Mouse (Mus musculus): Measurements from ENCODE around the gene Abcc10. TPM values are rescaled to one million over a fixed set of nuclear protein-coding genes. Genes with fewer than 3 reads are reported as not detected.

The Abcc10 gene
- total RNA-seq, 1 experiment from 2014 or later = 14.5 TPM

GRCm38 (mm10) chr17:46285407-46285806 is 42.7 kb downstream of the Abcc10 start:
- no peak for DNase-seq

- DNase-seq = no peak
Measured at GRCm38 (mm10) chr17:46284653-46285052, 43.5 kb downstream of the Abcc10 start.

- no peak for DNase-seq
Measured at GRCm38 (mm10) chr17:46283911-46284310, 44.2 kb downstream of the Abcc10 start.

GRCm38 (mm10) chr17:46283140-46283539 is 45.0 kb downstream of the Abcc10 start:
- no peak for DNase-seq

- DNase-seq = peak; percentile 92
Measured at GRCm38 (mm10) chr17:46282483-46283123, 45.5 kb downstream of the Abcc10 start, which contains the start of gene Tjap1. TSS of gene Tjap1 (minus strand) at chr17:46283026.

GRCm38 (mm10) chr17:46278011-46278765 is 50.0 kb downstream of the Abcc10 start:
- DNase-seq = peak; percentile 46

- DNase-seq = no peak
Measured at GRCm38 (mm10) chr17:46277586-46277985, 50.6 kb downstream of the Abcc10 start.

GRCm38 (mm10) chr17:46275506-46275905 is 52.6 kb downstream of the Abcc10 start:
- DNase-seq = no peak

- no peak for DNase-seq
Measured at GRCm38 (mm10) chr17:46275034-46275433, 53.1 kb downstream of the Abcc10 start.

- DNase-seq = no peak
Measured at GRCm38 (mm10) chr17:46274465-46274864, 53.7 kb downstream of the Abcc10 start.

- DNase-seq = no peak
Measured at GRCm38 (mm10) chr17:46273803-46274236, 54.3 kb downstream of the Abcc10 start.

- DNase-seq = peak; percentile 60
Measured at GRCm38 (mm10) chr17:46272675-46273074, 55.5 kb downstream of the Abcc10 start.

- no peak for DNase-seq
Measured at GRCm38 (mm10) chr17:46272058-46272457, 56.1 kb downstream of the Abcc10 start.

- DNase-seq = no peak
Measured at GRCm38 (mm10) chr17:46269771-46270534, 58.2 kb downstream of the Abcc10 start.

- no peak for DNase-seq
Measured at GRCm38 (mm10) chr17:46268026-46268720, 60.0 kb downstream of the Abcc10 start.

GRCm38 (mm10) chr17:46267511-46267910 is 60.6 kb downstream of the Abcc10 start:
- DNase-seq = no peak

- DNase-seq = no peak
Measured at GRCm38 (mm10) chr17:46266986-46267385, 61.2 kb downstream of the Abcc10 start.

- DNase-seq = peak; percentile 79
Measured at GRCm38 (mm10) chr17:46265918-46266618, 62.1 kb downstream of the Abcc10 start.

GRCm38 (mm10) chr17:46265502-46265901 is 62.6 kb downstream of the Abcc10 start:
- DNase-seq = no peak

- DNase-seq = no peak
Measured at GRCm38 (mm10) chr17:46262201-46262694, 65.9 kb downstream of the Abcc10 start.

GRCm38 (mm10) chr17:46259675-46260074 is 68.5 kb downstream of the Abcc10 start:
- no peak for DNase-seq

All from adrenal gland, postnatal 25 days (tissue).